Mouse (Mus musculus) lung, postnatal 0 days (tissue): ENCODE measurements at regions not wholly inside any gene's neighbourhood (a gene's known extent, or its start where the extent isn't known, plus 50 kb on each side); places are given as distances from the start of the nearest gene placed in this dataset.

Experiments
- CTCF ChIP-seq: IDR thresholded peaks from 2 replicates; pipeline ENCODE4 v1.5.1; 2016; ENCODE audit warnings: antibody characterized with exemption, mild to moderate bottlenecking
- EP300 ChIP-seq: IDR thresholded peaks from 2 replicates; pipeline ENCODE4 v1.6.1; 2016; ENCODE audit warnings: antibody characterized with exemption, mild to moderate bottlenecking, control low read depth

GRCm38 (mm10) chr4:53354961-53355360 lies 85.3 kb upstream of the Slc44a1 start:
- TF ChIP-seq CTCF (peak; percentile 72), EP300 (no peak)
